Mouse (Mus musculus): Measurements from ENCODE around the gene Ubash3b. TPM values are rescaled to one million over a fixed set of nuclear protein-coding genes. Genes with fewer than 3 reads are reported as not detected.
A peak's percentile ranks its signal among the peaks of the same experiment; 100 is the strongest.

Ubash3b gene
- total RNA-seq (2015) (21.6 and 26.5 TPM in 2 replicates), total RNA-seq (2017) (14.8 and 15.1 TPM in 2 replicates)

DNA sequence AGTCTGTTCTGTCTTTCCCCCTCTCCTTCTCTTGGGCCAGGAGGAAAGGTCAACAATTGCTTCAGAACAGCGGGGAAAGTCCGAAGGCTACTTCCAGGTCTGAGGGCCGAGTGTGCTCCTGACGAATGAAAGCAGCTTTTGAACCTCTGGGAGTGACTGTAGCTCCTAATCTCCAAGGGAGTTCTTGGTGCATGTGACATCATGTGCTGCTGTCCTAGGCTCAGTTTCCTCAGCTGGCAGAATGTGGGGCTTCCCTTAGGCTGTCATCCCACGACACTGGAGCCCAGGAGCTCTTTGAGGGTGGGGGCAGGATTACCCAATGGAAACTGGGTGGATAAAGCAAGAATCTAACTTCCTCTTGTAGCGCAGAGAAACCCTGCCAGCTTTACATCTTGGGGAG, at the start of gene Ubash3b:
Ubash3b (minus strand) TSS at position 285 of the 400 bp plus-strand sequence.
- peak; percentile 68 for ATAC-seq (ENCODE audit: poor library complexity, severe bottlenecking)

DNA sequence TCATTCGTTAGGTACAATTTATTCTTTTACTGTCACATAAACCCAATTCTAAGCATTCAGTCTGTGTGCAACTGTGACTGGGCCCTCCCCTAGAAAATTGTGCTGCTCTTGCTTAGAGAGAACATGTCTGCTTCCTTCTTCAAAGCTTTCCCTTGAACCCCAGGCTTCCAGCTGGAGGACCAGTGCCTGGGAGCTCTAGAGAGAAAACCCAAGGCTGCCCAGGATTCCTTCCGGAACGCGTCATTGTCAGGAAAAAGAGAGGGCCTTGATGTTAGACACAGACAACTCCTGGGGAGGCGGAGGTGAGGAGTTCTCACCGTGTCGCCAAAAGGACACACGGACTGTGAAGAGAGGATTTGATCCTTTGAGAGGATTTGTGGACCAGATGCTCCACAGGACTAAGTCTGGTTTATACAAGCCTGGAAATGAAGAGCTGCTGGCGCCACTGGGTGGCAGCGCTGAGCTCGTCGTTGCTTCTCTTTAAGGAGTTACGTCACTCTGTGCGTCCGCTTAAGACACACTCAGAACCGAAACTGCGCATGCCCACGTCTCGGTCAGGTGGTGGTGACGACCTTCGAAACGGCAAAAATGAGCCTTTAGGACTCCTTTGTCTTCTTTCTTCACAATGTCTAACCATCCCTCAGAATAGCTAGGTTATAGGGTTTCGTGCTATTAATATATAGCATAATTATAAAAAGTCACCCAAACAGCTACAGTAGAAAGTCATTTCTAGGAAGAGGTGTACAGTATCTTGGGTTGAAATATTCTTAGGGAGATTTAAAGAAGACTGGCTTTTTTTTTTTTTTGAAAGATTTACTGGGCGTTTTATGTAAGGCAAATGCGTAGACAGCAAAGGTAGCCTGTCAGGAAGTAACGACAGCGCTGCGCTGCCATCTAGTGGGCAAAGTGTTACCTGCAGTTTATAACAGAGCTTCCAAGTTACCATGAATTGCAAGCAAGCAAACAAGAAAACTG, 45.9 kb upstream of the Ubash3b start:
- ATAC-seq (ENCODE audit: poor library complexity, severe bottlenecking): peak; percentile 99

DNA sequence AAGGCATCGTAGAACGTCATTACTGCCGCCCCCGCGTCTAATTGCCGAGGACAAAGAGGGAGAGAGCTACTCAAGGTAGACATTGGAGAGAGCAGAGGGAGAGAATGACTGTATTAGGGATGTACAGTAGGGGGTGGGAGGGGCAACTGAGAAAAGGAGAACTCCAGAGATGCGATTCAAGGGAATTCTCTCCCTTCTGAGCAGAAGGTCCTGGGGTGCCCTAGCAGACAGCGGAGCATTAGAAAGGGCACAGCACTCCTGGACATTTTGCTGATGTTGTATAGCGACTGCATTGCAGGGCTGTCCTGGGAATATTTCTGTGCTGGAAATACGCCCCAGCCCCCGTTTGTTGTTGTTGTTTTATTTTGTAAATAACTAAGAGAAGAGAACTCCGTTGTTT, 45.2 kb upstream of the Ubash3b start:
- no peak for ATAC-seq (ENCODE audit: poor library complexity, severe bottlenecking)

DNA sequence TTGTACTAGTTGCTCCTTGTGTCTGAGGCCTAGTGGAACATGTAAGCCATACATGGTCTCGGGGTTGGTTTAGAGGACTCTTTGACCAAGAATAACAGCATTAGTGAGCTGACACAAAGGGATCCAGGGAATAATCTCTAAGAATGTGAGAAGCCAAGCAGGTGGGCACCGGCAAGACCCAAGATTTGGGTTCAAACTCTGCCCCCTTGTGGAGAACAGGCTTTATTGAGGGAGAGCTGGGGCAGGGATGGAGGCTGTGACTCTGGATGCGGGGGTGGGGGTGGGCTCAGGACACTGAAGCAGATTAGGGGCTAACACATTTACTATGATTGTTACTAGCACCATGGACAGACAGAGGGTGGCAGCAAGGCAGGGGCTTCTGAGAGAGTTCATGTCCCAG, 43.8 kb upstream of the Ubash3b start:
- ATAC-seq (ENCODE audit: poor library complexity, severe bottlenecking): no peak

DNA sequence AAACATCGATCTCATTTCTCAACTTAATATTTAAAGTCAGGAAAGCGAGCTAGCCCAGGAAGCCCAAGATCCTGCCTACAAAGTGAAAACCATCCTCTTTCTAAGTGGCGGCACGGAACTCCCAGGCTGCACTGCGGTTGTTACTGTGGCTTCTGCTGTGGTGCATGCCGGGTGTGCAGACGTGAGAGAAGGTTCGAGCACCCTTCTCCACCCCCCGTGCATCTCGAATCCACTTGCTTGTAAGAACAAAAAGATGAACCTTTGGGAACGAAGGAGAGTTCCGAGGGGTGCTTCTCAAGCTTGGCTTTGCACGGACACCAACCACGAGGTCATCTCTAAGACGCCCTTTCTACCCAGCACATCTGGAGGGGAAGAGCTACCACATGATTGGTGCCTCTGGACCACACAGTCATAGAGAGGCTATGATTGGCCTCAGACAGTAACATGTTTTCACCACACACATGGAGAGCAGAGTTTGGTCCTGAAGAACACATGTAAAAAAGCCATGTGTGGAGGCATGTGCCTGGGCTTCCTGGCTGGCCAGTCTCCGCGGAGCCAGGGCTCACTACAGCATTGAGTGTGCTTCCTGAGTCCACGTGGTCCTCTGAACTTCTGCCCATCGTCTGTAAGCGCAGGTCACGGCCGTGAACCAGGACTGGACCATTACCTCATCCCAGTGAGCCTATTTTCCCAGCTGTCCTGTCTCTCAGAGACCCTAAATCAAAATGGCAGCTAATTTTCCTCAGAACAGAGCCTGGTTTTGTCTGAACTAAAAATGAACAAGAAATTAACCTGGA, 38.2 kb upstream of the Ubash3b start:
- no peak for ATAC-seq (ENCODE audit: poor library complexity, severe bottlenecking)

DNA sequence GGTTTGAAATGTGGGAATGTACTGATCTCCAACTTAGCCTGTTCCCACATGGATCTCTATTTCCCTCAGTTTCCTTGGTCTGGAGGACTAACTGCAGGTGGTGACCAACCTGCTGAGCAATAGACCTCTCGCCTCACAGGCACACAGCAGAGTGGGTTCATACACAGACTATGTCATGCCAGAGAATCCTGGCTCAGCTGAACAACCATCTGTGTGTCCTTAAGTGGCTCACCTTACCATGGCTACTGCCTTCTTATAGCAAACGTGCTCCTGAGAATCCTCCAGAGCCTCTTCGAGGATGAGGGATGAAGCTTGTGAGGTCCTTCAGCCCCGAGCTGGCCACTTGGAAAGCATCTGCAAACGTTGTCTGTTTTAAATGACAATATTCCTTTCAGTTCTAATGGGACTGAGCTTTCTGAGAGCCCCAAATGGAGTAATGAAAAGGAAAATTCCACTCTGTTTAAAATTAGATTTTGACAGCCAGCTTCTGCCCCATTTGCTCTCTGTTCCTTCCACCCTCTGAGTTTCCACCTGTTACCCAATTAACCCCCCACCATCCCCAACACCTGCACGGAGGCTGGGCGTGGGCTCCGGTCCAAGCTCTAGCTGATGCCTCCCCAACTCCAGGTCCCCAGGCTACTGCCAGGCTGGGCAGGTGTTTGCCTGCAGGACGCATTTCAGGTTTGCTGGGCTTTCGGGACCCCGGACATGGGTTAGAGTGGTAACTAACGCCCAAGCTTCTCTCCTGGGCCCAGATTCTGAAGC, 37.2 kb upstream of the Ubash3b start:
- no peak for ATAC-seq (ENCODE audit: poor library complexity, severe bottlenecking)

DNA sequence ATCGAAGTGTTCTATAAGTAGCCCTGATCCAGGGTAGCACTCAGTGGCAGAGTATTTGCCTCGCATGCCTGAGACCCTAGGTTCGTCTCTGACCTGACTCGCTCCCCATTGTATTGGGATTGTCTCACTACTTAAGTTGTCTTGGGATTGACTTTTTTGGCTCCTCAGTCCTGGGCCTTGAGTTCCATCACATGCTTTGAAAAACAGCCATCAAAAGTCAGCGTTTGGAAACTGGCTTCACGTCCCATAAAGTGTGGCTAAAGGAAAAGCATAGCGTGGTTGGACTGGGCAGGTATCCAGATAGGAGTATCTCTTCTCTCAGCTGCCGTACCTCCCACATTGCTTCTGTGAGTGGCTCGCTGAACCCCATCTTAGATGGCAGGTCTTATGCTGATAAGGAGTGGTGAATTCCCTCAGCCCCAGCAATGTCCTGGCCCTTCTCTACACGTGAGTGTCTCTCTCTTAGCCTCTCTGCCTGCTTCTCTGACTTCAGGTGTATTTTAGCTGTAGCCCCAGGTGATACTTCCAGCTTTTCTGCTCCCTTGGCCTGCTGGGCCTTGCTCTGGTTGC, 34.3 kb upstream of the Ubash3b start:
- no peak for ATAC-seq (ENCODE audit: poor library complexity, severe bottlenecking)

DNA sequence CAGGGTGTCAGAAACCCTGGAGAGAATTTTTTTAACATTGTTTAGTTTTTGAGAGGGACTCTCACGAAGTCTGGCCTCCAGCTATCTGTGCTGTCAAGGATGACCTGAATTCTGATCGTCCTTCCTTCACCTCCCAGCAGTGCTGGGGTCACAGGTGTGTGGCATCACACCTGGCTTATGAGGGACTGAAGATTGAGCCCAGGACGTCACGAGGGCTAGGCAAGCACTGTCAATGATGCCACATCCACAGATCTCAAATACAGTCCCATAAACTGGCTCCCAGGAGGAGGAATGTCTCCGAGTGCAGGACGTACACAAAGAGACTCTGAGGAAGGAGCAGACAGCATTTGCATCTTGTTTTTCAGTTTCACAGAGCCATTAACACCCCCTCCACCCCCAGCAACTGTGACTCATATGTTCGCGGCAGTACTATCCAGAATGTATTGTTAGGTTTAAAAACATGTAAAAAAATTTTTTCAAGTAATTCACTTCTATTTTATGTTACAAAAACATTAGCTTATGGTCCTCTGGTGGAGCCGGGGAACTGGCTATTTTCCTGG, 30.2 kb upstream of the Ubash3b start:
- ATAC-seq (ENCODE audit: poor library complexity, severe bottlenecking): no peak

DNA sequence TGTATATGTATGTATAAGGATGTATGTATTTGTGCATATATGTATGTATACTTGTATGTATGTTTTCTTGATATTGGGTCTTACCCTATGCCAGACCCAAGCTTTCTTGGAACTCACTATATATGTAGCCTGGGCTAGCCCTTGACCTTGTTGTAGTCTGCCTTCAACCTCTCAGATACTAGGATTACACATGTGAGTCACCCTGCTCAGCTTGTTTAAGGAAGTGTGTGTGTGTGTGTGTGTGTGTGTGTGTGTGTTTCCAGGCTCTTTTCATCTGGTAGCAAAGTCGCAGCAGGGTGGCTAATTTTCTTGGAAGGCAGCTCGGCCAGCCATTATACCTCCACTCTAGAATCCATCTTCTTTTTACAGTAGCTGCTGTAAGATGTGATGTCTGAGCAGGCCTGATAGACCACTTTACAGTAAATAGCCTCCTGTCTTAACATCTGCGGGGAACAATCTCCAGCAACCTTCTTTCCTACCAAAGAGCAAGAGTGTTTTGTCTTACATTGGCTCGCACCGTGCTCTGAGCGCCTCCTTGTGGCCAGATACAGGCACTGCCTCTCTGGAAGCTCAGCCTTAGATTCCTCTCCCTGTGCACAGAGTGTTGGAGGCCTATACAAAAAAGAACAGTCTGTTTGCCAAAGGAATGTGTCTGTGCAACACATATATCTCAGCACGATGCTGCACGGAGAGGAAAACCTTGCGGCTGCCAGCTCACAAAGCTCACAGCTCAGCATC, 29.4 kb upstream of the Ubash3b start:
- peak; percentile 96 for ATAC-seq (ENCODE audit: poor library complexity, severe bottlenecking)

DNA sequence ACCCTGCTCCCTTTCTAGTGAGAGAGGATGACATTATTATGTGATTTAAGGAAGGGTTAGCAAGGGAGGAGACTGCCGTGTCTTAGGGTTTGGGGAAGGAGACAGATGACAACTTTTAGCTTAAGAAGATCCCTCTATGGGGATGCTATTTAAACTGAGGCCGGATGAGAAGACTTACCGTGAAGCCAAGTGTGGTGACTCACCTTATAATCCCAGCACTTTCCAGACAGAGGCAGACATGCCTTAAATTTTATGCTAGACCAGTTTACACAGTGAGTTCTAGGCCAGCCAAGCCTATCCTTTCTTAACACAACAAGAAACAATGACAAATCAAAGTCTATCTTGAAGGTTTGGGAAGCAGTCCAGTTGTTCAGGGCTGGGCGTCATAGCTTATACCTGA, 26.4 kb upstream of the Ubash3b start:
- no peak for ATAC-seq (ENCODE audit: poor library complexity, severe bottlenecking)

DNA sequence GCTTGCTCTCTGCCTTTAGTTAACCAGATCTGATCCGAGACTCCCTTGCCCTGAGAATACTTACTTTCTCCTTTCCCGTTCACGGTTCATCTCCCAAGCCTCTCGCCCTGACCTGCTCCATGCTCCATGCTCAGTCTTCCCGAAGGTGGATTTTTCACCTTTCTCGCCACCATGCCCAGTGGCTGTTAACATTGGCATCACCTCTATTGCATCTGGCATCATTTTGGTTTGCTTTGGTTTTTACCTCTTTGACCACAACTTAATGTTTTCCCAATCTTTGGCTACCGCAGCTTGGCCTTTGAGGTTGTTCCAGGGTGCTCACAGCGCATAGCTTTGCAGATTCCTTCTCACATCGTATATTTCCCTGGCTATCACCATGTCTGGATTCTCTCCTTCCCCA, 26.0 kb upstream of the Ubash3b start:
- ATAC-seq (ENCODE audit: poor library complexity, severe bottlenecking): no peak

DNA sequence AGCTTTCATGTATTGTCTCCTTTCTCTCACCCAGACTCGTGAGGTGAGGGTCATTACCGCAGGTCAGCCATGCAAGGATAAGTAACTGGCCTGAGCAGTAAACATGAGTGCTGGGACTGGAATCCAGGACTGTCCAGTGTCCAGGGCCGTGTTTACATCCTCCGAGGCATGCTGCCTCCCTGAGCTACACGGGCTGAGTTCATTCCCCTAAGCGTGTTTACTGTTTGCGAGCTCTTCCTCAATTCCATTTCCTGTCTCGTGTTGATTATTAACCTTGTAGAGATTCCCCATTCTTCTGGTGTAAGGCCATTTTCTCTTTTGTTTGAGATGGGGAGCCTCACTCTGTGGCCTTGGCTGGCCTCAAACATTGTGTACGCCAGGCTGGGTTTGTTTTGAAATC, 23.8 kb upstream of the Ubash3b start:
- ATAC-seq (ENCODE audit: poor library complexity, severe bottlenecking): no peak

DNA sequence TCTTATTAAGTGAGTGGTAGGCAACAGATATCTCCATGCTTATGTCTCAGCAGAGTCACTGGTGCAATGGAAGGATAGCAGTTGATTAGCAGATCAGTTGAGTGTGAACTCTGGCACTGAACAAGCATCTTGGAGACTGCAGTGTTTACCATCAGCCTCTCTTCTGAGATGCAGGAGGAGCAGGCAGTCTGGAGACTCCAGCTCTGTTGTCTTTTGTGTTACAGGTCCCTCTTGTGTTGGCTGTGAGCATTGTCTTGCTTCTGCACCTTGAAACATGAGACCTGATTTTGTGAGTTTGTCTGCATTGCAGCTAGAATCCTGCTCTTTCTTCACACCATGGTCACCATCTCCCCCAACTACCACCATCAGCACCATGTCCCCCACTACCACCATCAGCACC, 21.1 kb upstream of the Ubash3b start:
- ATAC-seq (ENCODE audit: poor library complexity, severe bottlenecking): peak; percentile 84

DNA sequence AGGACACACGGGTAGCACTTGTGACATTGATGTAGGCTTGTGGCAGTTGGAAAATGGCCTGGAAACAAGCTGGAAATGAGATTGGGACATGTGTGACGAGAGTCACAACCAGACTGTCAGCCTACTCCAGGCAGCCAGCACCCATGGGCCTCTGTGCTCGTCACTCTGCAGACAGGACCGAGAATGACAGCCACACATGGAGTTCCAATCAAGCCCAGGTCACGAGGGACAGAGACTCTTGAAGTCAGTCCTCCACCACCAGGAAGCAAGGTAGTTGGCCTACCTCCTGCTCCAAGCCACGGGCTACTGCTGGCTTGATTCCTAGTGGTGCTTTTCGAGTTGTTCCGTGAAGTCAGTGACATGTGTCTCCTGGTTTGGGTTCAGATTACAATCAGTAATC, 20.3 kb upstream of the Ubash3b start:
- ATAC-seq (ENCODE audit: poor library complexity, severe bottlenecking): no peak

DNA sequence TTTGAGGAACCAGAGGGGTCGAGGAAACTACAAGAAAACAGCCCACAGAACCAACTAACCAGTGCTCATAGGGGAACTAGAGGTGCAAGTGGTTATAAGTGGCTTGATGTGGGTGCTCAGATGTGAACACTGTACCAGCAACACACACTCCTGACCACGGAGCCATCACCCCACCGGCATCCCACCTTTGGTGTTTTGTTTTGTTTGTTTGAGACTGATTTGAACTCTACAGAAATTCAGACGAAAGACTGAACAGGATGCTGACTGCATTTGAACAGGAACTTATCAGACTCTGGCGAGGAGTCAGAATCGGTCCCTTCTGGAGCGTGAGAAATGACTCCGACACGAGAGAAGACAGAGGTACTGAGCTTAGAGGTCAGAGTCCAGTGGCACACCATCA, 19.9 kb upstream of the Ubash3b start:
- no peak for ATAC-seq (ENCODE audit: poor library complexity, severe bottlenecking)

DNA sequence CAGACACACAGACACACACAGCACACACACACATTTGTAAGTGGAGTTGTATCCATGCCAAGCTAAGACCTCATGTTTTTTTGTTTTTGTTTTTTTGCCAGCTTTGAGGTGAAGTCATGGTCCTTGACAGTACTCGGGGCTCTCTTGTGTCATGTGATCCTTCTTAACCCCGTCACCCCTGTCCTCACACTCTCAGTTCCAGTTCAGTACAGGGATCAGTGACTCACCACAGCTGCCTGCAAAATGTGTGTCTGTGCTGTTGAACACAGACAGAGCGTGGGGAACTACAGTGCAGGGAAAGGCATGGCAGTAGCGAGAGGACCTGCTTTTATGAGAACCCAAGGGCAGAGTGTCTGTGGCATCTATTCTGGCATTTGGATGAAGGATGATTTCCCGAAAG, 17.6 kb upstream of the Ubash3b start:
- 0 out of 2 replicates have a peak, but pooled peaks have one; percentile 38 for ATAC-seq (ENCODE audit: poor library complexity, severe bottlenecking)

DNA sequence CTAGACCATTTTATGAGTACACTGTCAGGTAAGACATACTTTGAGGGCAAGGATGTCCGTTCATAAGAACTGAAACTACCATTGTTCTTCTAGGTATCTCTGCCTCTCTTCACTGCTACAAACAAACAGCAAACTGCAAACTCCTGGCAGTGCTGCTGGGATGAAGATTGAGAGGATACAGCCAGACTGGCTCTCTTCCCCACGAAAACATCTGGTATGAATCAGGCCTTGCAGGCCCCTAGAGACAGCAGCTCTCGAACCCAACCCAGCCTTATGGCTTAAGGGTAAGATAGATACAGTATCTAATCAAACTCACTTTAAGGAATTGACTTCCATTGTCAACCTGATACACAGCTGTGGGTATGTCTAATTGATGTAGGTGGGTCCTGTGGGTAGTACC, 11.7 kb upstream of the Ubash3b start:
- ATAC-seq (ENCODE audit: poor library complexity, severe bottlenecking): no peak

DNA sequence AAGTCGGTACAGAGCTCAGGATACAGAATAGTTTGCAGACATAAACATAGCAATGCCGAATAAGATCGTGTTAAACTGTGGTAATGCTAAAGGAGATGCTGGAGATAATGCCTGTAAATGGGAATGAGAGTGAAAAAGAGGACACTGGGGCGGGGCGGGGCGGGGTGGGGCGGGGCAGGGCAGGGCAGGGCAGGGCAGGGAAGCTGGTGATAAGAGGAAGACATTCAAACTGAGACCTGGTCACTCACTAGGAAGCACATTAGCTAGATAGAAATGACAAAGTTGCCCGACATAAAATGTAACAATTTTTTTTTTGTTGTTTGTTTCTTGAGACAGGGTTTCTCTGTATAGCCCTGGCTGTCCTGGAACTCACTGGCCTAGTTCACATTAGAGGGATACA, 10.9 kb upstream of the Ubash3b start:
- ATAC-seq (ENCODE audit: poor library complexity, severe bottlenecking): no peak

DNA sequence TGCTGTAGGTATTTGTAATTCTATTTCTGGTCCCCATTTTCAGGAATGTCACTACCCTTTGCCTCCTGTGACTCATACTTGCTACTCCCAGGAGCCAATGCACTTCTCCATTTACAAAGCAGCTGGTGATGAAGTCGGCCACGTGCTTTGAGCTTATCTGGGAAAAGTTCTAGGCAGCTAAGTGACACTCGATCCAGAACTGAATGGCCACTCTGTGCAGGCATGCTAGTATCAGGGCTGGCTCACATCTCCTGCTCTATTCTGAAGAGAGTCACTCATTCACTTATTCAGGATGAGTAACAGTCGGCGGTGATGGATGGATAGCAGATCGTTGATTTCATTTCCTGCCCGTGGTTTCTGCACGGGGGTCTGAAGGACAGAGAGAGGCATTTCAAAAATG, 8.5 kb upstream of the Ubash3b start:
- ATAC-seq (ENCODE audit: poor library complexity, severe bottlenecking): no peak

DNA sequence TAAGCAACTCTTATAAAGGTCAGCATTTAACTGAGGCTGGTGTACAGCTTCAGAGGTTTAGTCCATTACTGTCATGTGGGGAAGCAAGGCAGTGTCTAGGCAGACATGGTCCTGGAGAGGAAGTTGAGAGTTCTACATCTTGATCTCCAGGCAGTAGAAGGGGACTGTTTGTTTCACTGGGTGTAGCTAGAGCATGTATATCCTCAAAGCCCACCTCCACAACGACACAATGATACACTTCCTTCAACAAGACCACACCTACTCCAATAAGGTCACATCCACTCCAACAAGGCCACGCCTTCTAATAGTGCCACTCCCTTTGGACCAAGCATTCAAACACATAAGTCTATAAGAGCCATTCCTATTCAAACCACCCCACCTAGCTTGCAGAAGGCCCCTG, 7.2 kb upstream of the Ubash3b start:
- ATAC-seq (ENCODE audit: poor library complexity, severe bottlenecking): peak; percentile 49; the same call in 1 of the 2 replicates
